19 mouse cellular contexts compared by ENCODE assay signal in the genomic region with DNA sequence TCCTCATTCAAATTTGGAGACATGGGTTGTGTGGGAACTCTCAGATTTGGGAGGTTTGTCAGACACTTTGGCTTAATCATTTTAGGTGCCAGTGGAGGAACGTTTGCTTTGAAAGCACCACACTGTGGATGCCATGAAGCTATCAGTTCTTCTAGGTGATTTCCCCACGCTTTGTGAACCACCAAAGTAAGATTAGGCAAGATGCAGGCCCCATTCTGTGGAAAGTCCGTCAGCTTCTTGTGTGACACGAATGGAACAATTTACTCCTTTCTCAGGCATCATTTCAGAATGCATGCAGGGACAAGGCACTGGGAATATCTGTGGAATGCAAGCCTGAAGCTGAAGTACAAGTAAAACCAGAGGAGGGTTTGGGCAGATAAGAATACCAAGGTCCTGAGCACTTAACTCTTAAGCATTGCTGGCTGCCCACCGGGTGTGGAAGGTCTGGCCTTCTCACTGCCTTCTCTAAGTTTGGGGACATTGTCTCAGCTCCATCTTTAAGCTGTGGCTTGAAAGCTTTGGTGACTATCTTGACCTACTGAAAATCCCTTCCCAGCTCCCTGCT. TPM values are rescaled to one million over a fixed set of nuclear protein-coding genes. Genes with fewer than 3 reads are reported as not detected.
A peak's percentile ranks its signal among the peaks of the same experiment; 100 is the strongest.
DNase-seq lines count a peak whose midpoint lies in the region; ATAC-seq and TF ChIP-seq lines count a peak whose summit lies in the region.
"Had no signal": no experiment of that assay in that cellular context is flagged by ENCODE, and none has a peak within 500 bp of the region (broad histone marks: within the 10 kb centered on the region; RNA-seq: fewer than 3 reads in every experiment).

No protein-coding gene starts in this region.

- no peaks in the 10 kb centered on the region for H3K9me3 ChIP-seq in heart, embryonic 12.5 days (replicated peaks)
- H3K9me3 ChIP-seq in liver, embryonic 11.5 days (ENCODE audit: control insufficient read depth, low read length) = no peaks in the 10 kb centered on the region
- H3K9me3 ChIP-seq: hindbrain, embryonic 15.5 days; limb, embryonic 10.5 days; megakaryocyte, embryonic 14.5 days; midbrain, embryonic 15.5 days; neural tube, embryonic 13.5 days had no signal

- no peaks in the 10 kb centered on the region for H3K27me3 ChIP-seq in heart, embryonic 12.5 days (replicated peaks)
- H3K27me3 ChIP-seq in liver, embryonic 11.5 days (replicated peaks; ENCODE audit: control insufficient read depth, insufficient read depth, low read length) = no peaks in the 10 kb centered on the region
- H3K27me3 ChIP-seq: hindbrain, embryonic 15.5 days; midbrain, embryonic 15.5 days; neural tube, embryonic 13.5 days had no signal

- H3K27ac ChIP-seq in heart, embryonic 12.5 days (ENCODE audit: poor library complexity, severe bottlenecking) = peak overlapping the region; percentile 24
- H3K27ac ChIP-seq in layer of hippocampus, adult 2 months = peak overlapping the region; percentile 32; the same call in 1 of the 2 replicates
- H3K27ac ChIP-seq in liver, embryonic 11.5 days (ENCODE audit: low read depth, low read length) = no peak overlapping the region
- H3K27ac ChIP-seq: hindbrain, embryonic 15.5 days; limb, embryonic 10.5 days; midbrain, embryonic 15.5 days; neural tube, embryonic 13.5 days had no signal

- no peaks in the 10 kb centered on the region for H3K36me3 ChIP-seq in heart, embryonic 12.5 days
- no peaks in the 10 kb centered on the region for H3K36me3 ChIP-seq in liver, embryonic 11.5 days (ENCODE audit: control insufficient read depth, insufficient read depth, low read length)
- H3K36me3 ChIP-seq: hindbrain, embryonic 15.5 days; limb, embryonic 10.5 days; midbrain, embryonic 15.5 days; neural tube, embryonic 13.5 days had no signal

- intact Hi-C loops in heart, postnatal 25 days (cut with DNase I) = no loop called here

- no peak for ATAC-seq in heart, embryonic 12.5 days (ENCODE audit: insufficient number of reproducible peaks, low FRiP score)
- peak; percentile 44 for ATAC-seq in CD4-positive, CD25-positive, alpha-beta regulatory T cell, adult 4 months
- peak; percentile 46 for ATAC-seq in inflammation-experienced regulatory T-cells, adult 6 months
- ATAC-seq in liver, embryonic 11.5 days (replicated peaks; ENCODE audit: low FRiP score) = no peak
- ATAC-seq: intestine, embryonic 16.5 days; liver, postnatal 0 days; midbrain, embryonic 15.5 days had no signal

- 28% methylated on average over 5 of the region's 5 CpGs for WGBS in heart, embryonic 12.5 days
- 65% methylated on average over 5 of the region's 5 CpGs for WGBS in liver, embryonic 11.5 days

- no peak overlapping the region for H3K4me3 ChIP-seq in heart, embryonic 12.5 days
- H3K4me3 ChIP-seq in layer of hippocampus, adult 2 months = no peak overlapping the region
- no peak overlapping the region for H3K4me3 ChIP-seq in liver, embryonic 11.5 days (ENCODE audit: low read depth, low read length)
- H3K4me3 ChIP-seq: hindbrain, embryonic 15.5 days; limb, embryonic 10.5 days; megakaryocyte, embryonic 14.5 days; midbrain, embryonic 15.5 days; neural tube, embryonic 13.5 days had no signal

- DNase-seq in heart, postnatal 25 days (ENCODE audit: low spot score) = no peak
- no peak for DNase-seq in layer of hippocampus, adult 2 months (ENCODE audit: low spot score in 2 of 2)
- no peak for DNase-seq in layer of hippocampus, adult 18-20 months (ENCODE audit: low spot score in 2 of 2)
- DNase-seq in liver, embryonic 11.5 days (ENCODE audit: low spot score) = no peak
- DNase-seq: adrenal gland, postnatal 25 days; cerebellum, adult 9-10 months; kidney, adult 9 months; kidney, postnatal 36 days; liver, postnatal 0 days; lung, postnatal 36 days had no signal

- TF ChIP-seq CTCF in layer of hippocampus, adult 2 months (conservative IDR thresholded peaks at IDR 0.05) = no peak

- H3K9ac ChIP-seq in heart, embryonic 12.5 days = no peak overlapping the region
- no peak overlapping the region for H3K9ac ChIP-seq in liver, embryonic 11.5 days (ENCODE audit: low read depth, low read length)
- H3K9ac ChIP-seq: hindbrain, embryonic 15.5 days; liver, postnatal 0 days; midbrain, embryonic 15.5 days; neural tube, embryonic 13.5 days had no signal

- no peak overlapping the region for H3K4me2 ChIP-seq in heart, embryonic 12.5 days
- H3K4me2 ChIP-seq in liver, embryonic 11.5 days = no peak overlapping the region
- H3K4me2 ChIP-seq: hindbrain, embryonic 15.5 days; midbrain, embryonic 15.5 days; neural tube, embryonic 13.5 days had no signal

- peaks cover 56% of the 10 kb centered on the region for H3K4me1 ChIP-seq in heart, embryonic 12.5 days (replicated peaks)
- peaks cover 8% of the 10 kb centered on the region; the same call in 1 of the 2 replicates for H3K4me1 ChIP-seq in liver, embryonic 11.5 days (replicated peaks; ENCODE audit: control insufficient read depth, insufficient read depth, low read length)
- H3K4me1 ChIP-seq: hindbrain, embryonic 15.5 days had no signal

RNA-seq across cellular contexts. Expression of a gene that starts 23.1 kb away (rescaled TPM):
- polyA plus RNA-seq in heart, embryonic 12.5 days (2016; fragmentation: Nextera tagmentation; extraction: Ambion mirVana) = 11.6 and 12.3 TPM in 2 replicates
- 1 to 10 TPM; 5.0 to 6.4 TPM for total RNA-seq in heart, postnatal 25 days (2021)
- total RNA-seq in layer of hippocampus, adult 2 months (2021) = 10 to 100 TPM; 26.1 to 34.6 TPM
- total RNA-seq in layer of hippocampus, adult 18-20 months (2021) = 10 to 100 TPM; 22.1 to 23.9 TPM
- 10 to 100 TPM; 30.9 to 36.6 TPM for polyA plus RNA-seq in CD4-positive, CD25-positive, alpha-beta regulatory T cell, adult 4 months (2017; shearing (Covaris generic))
- 10 to 100 TPM; 32.1 to 46.4 (median 45.1) TPM for polyA plus RNA-seq in inflammation-experienced regulatory T-cells, adult 6 months (2017; shearing (Covaris generic))
- polyA plus RNA-seq in liver, embryonic 11.5 days (2014; fragmentation: Nextera tagmentation; extraction: Ambion mirVana) = 2.6 and 3.4 TPM in 2 replicates

Comparison
In these comparisons a context has a peak if more than half of its experiments do, and no peak if none do; other contexts are left out.
1. ATAC-seq: peak in CD4-positive, CD25-positive, alpha-beta regulatory T cell, adult 4 months (single experiment) and inflammation-experienced regulatory T-cells, adult 6 months (single experiment); none in heart, embryonic 12.5 days (single experiment) and liver, embryonic 11.5 days (single experiment).